Mouse (Mus musculus): Measurements from ENCODE around the gene Dcaf12.

The Dcaf12 gene

GRCm38 (mm10) chr4:41245408-41245807 is 69.3 kb downstream of the Dcaf12 start:
- no peak for DNase-seq (ENCODE audit: extremely low spot score, low spot score)

Data from neural tube, embryonic 10.5 days (tissue).